Mouse (Mus musculus): ENCODE results near the gene Nop10. TPM values are rescaled to one million over a fixed set of nuclear protein-coding genes. Genes with fewer than 3 reads are reported as not detected.
"Not testable (repeated sequence)": the region's sequence is repeated elsewhere in the genome, so short reads cannot be mapped to it uniquely, and the experiment has no call there.

Nop10 gene
- polyA plus RNA-seq, 1 experiment, result 42.0 TPM

DNA sequence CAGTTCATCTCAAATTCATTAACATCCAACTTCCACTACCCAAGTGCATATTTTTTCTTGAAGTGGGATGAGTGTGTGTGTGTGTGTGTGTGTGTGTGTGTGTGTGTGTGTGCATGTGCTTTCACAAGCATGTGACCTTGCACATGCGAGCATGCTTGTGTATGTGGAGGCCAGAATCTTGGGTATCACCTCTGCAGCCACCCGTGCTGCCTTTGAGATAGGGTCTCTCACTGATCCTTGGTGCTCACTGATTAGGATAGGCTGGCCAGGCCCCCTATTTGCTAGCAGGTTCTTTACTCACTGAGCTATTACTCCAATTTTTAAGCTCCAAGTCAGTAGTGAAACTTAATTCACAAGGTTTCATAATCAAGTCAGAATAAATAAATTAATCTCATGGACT lies 11.2 kb downstream of the Nop10 start:
- WGBS, result 87% methylated on average over 2 of the region's 2 CpGs
- no peak overlapping the region for H3K27ac ChIP-seq (ENCODE audit: insufficient read depth, low read length)
- H3K36me3 ChIP-seq (ENCODE audit: control insufficient read depth, insufficient read depth, low read length), result peaks cover 5% of the 10 kb centered on the region
- H3K27me3 ChIP-seq (ENCODE audit: control insufficient read depth, insufficient read depth, low read length), result no peaks in the 10 kb centered on the region
- no peak for TF ChIP-seq POLR2A (IDR thresholded peaks at IDR 0.05; ENCODE audit: low read depth, low read length)
- H3K4me1 ChIP-seq (ENCODE audit: control insufficient read depth, insufficient read depth, insufficient read length), result peaks cover 17% of the 10 kb centered on the region; the same call in 1 of the 2 replicates
- H3K4me3 ChIP-seq (ENCODE audit: extremely low read depth, insufficient read depth, insufficient read length), result no peak overlapping the region
- DNase-seq (ENCODE audit: low read depth in 1 of 2, low spot score in 2 of 2), result no peak

- H3K27me3 ChIP-seq (ENCODE audit: control insufficient read depth, insufficient read depth, low read length), result no peaks in the 10 kb centered on the region
- 86% methylated on average over 6 of the region's 6 CpGs for WGBS
- H3K27ac ChIP-seq (ENCODE audit: insufficient read depth, low read length), result no peak overlapping the region
- H3K36me3 ChIP-seq (ENCODE audit: control insufficient read depth, insufficient read depth, low read length), result peaks cover 5% of the 10 kb centered on the region
- no peak for DNase-seq (ENCODE audit: low read depth in 1 of 2, low spot score in 2 of 2)
- H3K4me3 ChIP-seq (ENCODE audit: extremely low read depth, insufficient read depth, insufficient read length), result no peak overlapping the region
- TF ChIP-seq CTCF (IDR thresholded peaks at IDR 0.05; ENCODE audit: extremely low read depth, insufficient read depth, insufficient read length, insufficient replicate concordance) (no peak), POLR2A (IDR thresholded peaks at IDR 0.05; ENCODE audit: low read depth, low read length) (no peak)
- peaks cover 17% of the 10 kb centered on the region; the same call in 1 of the 2 replicates for H3K4me1 ChIP-seq (ENCODE audit: control insufficient read depth, insufficient read depth, insufficient read length)
Measured at GRCm38 (mm10) chr2:112273474-112273873, 11.7 kb downstream of the Nop10 start.

GRCm38 (mm10) chr2:112276870-112277269 lies 15.1 kb downstream of the Nop10 start:
- TF ChIP-seq POLR2A (IDR thresholded peaks at IDR 0.05; ENCODE audit: low read depth, low read length), result no peak
- no peak for TF ChIP-seq CTCF (IDR thresholded peaks at IDR 0.05; ENCODE audit: extremely low read depth, insufficient read depth, insufficient read length, insufficient replicate concordance)
- WGBS, result 88% methylated on average over 3 of the region's 3 CpGs

DNA sequence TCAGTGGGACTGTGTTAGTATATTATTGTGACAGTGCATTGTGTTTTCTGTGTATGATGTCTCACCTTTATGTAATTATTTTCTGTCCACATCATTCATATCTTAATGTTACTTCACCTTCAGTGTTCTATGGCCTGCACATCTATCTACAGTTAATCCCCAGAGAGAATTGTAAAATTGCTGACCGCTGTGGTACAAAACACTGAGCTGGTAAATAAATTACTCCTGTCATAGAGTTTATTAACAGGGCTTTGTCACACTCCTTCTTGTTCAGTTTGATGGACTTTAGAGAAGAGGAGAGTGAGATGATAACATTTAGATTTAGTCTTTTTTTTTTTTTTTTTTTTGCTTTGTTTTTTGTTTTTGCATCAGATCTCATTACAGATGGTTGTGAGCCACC lies 21.1 kb downstream of the Nop10 start:
- H3K4me3 ChIP-seq (ENCODE audit: extremely low read depth, insufficient read depth, insufficient read length), result no peak overlapping the region
- DNase-seq (ENCODE audit: low read depth in 1 of 2, low spot score in 2 of 2), result no peak
- TF ChIP-seq CTCF (IDR thresholded peaks at IDR 0.05; ENCODE audit: extremely low read depth, insufficient read depth, insufficient read length, insufficient replicate concordance), result no peak
- TF ChIP-seq POLR2A (IDR thresholded peaks at IDR 0.05; ENCODE audit: low read depth, low read length), result no peak
- 98% methylated on average over 1 of the region's 1 CpGs for WGBS
- peaks cover 9% of the 10 kb centered on the region for H3K4me1 ChIP-seq (ENCODE audit: control insufficient read depth, insufficient read depth, insufficient read length)
- H3K27ac ChIP-seq (ENCODE audit: insufficient read depth, low read length), result no peak overlapping the region
- no peaks in the 10 kb centered on the region for H3K36me3 ChIP-seq (ENCODE audit: control insufficient read depth, insufficient read depth, low read length)
- H3K27me3 ChIP-seq (ENCODE audit: control insufficient read depth, insufficient read depth, low read length), result no peaks in the 10 kb centered on the region

More at GRCm38 (mm10) chr2:112276870-112277269, 15.1 kb downstream of the Nop10 start:
- no peak for DNase-seq (ENCODE audit: low read depth in 1 of 2, low spot score in 2 of 2)
- Histone ChIP-seq H3K4me3 (ENCODE audit: extremely low read depth, insufficient read depth, insufficient read length) (no peak overlapping the region), H3K27me3 (ENCODE audit: control insufficient read depth, insufficient read depth, low read length) (no peaks in the 10 kb centered on the region), H3K36me3 (ENCODE audit: control insufficient read depth, insufficient read depth, low read length) (peaks cover 3% of the 10 kb centered on the region; the same call in 1 of the 2 replicates), H3K4me1 (ENCODE audit: control insufficient read depth, insufficient read depth, insufficient read length) (peaks cover 8% of the 10 kb centered on the region), H3K27ac (ENCODE audit: insufficient read depth, low read length) (no peak overlapping the region)

- 36% methylated on average over 21 of the region's 21 CpGs for WGBS
- peaks cover 10% of the 10 kb centered on the region for H3K4me1 ChIP-seq (ENCODE audit: control insufficient read depth, insufficient read depth, insufficient read length)
- H3K27me3 ChIP-seq (ENCODE audit: control insufficient read depth, insufficient read depth, low read length), result no peaks in the 10 kb centered on the region
- H3K27ac ChIP-seq (ENCODE audit: insufficient read depth, low read length), result peak overlapping the region; percentile 2; the same call in 1 of the 2 replicates
- no peak for TF ChIP-seq POLR2A (IDR thresholded peaks at IDR 0.05; ENCODE audit: low read depth, low read length)
- TF ChIP-seq CTCF (IDR thresholded peaks at IDR 0.05; ENCODE audit: extremely low read depth, insufficient read depth, insufficient read length, insufficient replicate concordance), result no peak
- no peaks in the 10 kb centered on the region for H3K36me3 ChIP-seq (ENCODE audit: control insufficient read depth, insufficient read depth, low read length)
- peak overlapping the region; percentile 20; the same call in 1 of the 2 replicates for H3K4me3 ChIP-seq (ENCODE audit: extremely low read depth, insufficient read depth, insufficient read length)
- no peak for DNase-seq (ENCODE audit: low read depth in 1 of 2, low spot score in 2 of 2)
Measured at GRCm38 (mm10) chr2:112284363-112285030, 22.8 kb downstream of the Nop10 start.

- DNase-seq (ENCODE audit: low read depth in 1 of 2, low spot score in 2 of 2), result no peak
- no peak overlapping the region for H3K4me3 ChIP-seq (ENCODE audit: extremely low read depth, insufficient read depth, insufficient read length)
- TF ChIP-seq POLR2A (IDR thresholded peaks at IDR 0.05; ENCODE audit: low read depth, low read length) (no peak), CTCF (IDR thresholded peaks at IDR 0.05; ENCODE audit: extremely low read depth, insufficient read depth, insufficient read length, insufficient replicate concordance) (no peak)
- H3K4me1 ChIP-seq (ENCODE audit: control insufficient read depth, insufficient read depth, insufficient read length), result peaks cover 10% of the 10 kb centered on the region
- 70% methylated on average over 6 of the region's 6 CpGs for WGBS
- H3K36me3 ChIP-seq (ENCODE audit: control insufficient read depth, insufficient read depth, low read length), result no peaks in the 10 kb centered on the region
- no peak overlapping the region for H3K27ac ChIP-seq (ENCODE audit: insufficient read depth, low read length)
- H3K27me3 ChIP-seq (ENCODE audit: control insufficient read depth, insufficient read depth, low read length), result no peaks in the 10 kb centered on the region
Measured at GRCm38 (mm10) chr2:112285031-112285390, 23.3 kb downstream of the Nop10 start.

- not testable (repeated sequence) for H3K4me1 ChIP-seq (ENCODE audit: control insufficient read depth, insufficient read depth, insufficient read length); H3K36me3 ChIP-seq (ENCODE audit: control insufficient read depth, insufficient read depth, low read length); DNase-seq (ENCODE audit: low read depth in 1 of 2, low spot score in 2 of 2); H3K4me3 ChIP-seq (ENCODE audit: extremely low read depth, insufficient read depth, insufficient read length); H3K27me3 ChIP-seq (ENCODE audit: control insufficient read depth, insufficient read depth, low read length); H3K27ac ChIP-seq (ENCODE audit: insufficient read depth, low read length)
- WGBS, result 93% methylated on average over 1 of the region's 1 CpGs
Measured at GRCm38 (mm10) chr2:112286062-112286461, 24.3 kb downstream of the Nop10 start.
